Mouse (Mus musculus) embryo, embryonic 9.5 days (tissue): ENCODE data around the gene Cnnm1.

Source experiments
- DNase-seq: peaks from one replicate; pipeline ENCODE4 v3.0.0-alpha.2; 2017; ENCODE audit errors: extremely low spot score

Gene Cnnm1

DNA sequence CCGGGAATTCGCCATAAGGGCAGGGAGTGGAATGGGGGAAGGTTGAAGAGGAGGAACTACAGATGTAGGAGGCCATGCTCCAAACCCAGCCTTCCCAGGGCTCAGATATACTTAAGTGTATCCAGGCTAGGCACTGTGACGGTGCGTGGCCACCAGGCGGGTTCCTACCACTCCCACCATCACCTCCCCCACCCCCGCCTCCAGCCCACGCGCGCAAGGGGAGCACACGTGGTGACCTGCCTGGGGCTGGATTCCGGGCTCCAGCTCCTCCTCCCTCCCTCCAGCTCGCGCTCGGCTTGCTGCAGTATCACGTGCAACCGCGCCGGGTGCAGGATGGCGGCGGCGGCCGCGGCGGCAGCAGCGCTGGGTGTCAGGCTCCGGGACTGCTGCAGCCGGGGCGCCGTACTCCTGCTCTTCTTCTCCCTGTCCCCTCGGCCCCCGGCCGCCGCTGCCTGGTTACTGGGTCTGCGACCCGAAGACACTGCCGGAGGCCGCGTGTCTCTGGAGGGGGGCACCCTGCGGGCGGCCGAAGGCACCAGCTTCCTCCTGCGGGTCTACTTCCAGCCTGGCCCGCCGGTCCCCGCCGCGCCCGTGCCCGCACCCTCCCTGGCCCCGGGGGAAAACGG, at the start of gene Cnnm1:
TSS of gene Cnnm1 (plus strand) at position 325 of the 626 bp plus-strand sequence.
- DNase-seq = peak; percentile 78

DNA sequence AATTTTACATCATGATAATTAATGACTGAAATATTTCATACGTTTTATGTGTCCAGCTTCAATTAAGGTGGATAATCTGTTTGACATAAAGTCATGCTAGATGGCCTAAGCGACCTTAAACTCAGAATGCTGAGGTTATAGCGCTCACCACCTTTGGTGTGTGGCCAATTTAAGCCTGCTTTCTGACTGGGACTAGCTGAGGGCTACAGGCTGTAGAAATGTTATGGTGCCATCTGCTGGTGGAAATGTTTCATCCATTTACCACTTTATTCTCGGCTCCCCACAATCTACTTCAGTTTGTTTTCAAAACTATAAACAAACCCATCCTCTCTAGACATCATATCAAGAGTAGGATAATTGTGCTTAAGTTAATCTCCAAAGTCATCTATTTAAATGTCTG, 43.9 kb upstream of the Cnnm1 start:
- peak; percentile 55 for DNase-seq

DNA sequence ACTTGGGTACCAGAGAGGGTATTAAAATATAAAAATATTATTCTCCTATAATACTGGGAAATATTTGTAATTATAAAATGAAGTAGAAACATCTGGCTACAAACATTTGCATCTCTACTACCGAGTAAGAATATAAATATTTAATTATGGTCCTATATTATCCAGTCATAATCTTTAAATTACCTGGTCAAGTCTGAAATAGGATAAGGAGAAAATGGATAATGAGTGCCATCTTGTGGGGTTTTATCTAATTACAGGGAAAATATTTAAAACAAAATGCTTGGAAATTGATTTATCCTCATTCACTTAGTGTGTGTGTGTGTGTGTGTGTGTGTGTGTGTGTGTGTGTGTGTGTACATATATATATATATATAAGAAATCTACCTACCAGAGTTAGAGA, 33.1 kb upstream of the Cnnm1 start:
- no peak for DNase-seq

GRCm38 (mm10) chr19:43415565-43415964, 24.7 kb upstream of the Cnnm1 start:
- no peak for DNase-seq

GRCm38 (mm10) chr19:43420506-43420905, 19.7 kb upstream of the Cnnm1 start:
- DNase-seq = no peak

GRCm38 (mm10) chr19:43424082-43424481, 16.2 kb upstream of the Cnnm1 start:
- no peak for DNase-seq

GRCm38 (mm10) chr19:43427446-43428224, 12.6 kb upstream of the Cnnm1 start:
- DNase-seq = no peak

- DNase-seq = no peak
These were observed 990 bp upstream of the Cnnm1 start for GRCm38 (mm10) chr19:43439246-43439645.

DNA sequence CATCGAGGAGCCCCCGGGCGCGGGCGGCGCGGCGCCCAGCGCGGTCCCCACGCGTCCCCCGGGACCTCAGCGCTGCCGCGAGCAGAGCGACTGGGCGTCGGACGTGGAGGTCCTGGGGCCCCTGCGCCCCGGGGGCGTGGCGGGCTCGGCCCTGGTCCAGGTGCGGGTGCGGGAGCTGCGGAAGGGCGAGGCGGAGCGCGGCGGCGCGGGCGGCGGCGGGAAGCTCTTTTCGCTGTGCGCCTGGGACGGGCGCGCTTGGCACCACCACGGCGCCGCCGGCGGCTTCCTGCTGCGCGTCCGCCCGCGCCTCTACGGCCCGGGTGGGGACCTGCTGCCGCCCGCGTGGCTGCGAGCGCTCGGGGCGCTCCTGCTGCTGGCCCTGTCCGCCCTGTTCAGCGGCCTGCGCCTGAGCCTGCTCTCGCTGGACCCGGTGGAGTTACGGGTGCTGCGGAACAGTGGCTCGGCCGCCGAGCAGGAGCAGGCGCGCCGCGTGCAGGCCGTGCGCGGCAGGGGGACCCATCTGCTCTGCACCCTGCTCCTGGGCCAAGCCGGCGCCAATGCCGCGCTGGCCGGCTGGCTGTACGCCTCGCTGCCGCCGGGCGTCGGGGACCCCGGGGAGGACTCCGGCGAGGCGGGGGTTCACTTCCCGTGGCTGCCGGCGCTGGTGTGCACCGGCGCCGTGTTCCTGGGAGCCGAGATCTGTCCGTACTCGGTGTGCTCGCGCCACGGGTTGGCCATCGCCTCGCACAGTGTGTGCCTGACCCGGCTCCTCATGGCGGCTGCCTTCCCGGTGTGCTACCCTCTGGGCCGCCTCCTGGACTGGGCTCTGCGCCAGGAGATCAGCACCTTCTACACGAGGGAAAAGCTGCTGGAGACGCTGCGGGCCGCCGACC, 778 bp downstream of the Cnnm1 start:
- DNase-seq = peak; percentile 59

GRCm38 (mm10) chr19:43441661-43441990, 1.4 kb downstream of the Cnnm1 start:
- no peak for DNase-seq

DNA sequence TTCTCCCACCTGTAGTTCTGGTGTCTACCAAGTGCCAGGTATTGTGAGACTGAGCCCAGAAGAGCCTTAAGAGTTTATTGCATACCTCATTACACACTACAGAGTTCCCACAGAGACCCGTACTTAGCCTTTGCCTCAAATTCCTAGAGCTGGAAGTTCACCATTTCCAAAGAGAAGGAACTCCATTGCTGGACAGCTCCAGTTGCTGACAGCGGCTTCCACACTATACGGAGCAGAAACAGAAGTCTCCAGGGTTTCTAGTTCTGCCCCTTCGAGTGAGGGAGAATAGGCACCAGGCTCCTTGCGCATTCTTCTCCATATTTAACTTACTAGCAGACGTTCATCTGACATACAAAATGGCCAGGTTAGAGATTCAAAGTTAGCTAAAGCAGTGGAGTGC, 2.0 kb downstream of the Cnnm1 start:
- peak; percentile 33 for DNase-seq

- DNase-seq = no peak
These were observed 2.7 kb downstream of the Cnnm1 start for GRCm38 (mm10) chr19:43442906-43443305.

DNA sequence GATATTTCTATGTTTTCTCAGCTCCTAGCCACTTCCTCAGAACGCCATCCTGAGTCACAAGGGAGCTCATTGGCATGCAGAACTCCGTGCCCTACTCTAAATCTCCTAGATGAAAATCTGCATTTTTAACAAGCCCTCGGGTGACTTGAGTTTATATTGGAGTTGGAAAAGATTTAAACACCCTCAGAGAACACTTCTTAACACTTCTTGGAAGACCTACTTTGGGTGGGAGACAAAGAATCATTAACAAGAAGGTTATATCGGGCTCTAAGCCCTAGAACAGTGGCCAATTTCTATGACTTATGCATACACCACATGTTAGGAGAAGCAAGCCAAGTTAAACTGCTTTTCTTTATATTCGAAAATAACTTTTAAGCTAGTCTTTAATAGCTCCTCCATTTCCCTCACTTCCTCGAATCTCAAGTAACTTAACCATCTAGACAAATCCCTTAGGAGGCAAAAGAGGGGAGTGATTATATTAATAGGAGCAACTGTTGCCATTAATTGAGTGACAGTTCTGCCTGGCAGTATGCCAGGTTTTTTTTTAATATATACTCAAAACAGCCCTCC, 4.5 kb downstream of the Cnnm1 start:
- DNase-seq = no peak

DNA sequence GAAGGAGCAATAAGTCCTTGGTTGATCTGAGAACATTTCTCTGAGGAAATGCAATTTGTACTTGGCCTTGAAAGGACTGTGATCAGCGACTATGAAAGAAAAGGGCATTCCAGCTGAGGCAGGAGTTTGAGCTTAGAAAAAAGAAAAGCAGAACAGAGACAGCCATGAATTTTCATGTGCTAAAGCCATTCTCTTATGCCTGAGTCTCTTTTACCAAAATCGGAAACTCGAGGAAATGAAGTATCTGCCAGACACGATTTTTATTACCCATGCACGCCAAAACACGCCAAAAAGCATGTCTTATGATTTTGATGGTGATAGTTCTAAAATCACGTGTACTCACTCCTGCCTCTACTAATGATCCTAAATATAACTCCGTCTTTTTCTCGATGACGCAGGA, 11.3 kb downstream of the Cnnm1 start:
- no peak for DNase-seq

- DNase-seq = no peak
These were observed 11.9 kb downstream of the Cnnm1 start for GRCm38 (mm10) chr19:43452176-43452575.

DNA sequence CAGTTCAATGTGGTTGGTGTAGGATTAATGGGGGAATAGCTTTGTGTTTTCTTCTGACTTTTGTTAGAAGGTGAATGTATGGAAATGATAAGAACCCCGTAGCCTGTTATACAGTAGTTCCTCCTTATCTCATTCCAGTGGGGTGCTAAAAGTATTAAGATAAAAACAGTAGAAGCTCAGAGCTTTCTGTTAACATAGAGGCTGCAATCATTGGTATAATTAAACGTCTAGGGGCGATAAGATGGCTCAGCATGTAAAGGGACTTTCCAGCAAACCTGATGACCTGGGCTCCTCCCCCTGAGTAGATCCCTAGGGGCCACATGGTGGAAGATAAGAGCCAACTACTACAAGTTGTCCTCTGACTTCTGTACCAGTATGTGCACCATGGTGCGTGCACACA, 12.8 kb downstream of the Cnnm1 start:
- no peak for DNase-seq

- no peak for DNase-seq
These were observed 19.7 kb downstream of the Cnnm1 start for GRCm38 (mm10) chr19:43459948-43460347.

GRCm38 (mm10) chr19:43460481-43460880, 20.2 kb downstream of the Cnnm1 start:
- DNase-seq = no peak

DNA sequence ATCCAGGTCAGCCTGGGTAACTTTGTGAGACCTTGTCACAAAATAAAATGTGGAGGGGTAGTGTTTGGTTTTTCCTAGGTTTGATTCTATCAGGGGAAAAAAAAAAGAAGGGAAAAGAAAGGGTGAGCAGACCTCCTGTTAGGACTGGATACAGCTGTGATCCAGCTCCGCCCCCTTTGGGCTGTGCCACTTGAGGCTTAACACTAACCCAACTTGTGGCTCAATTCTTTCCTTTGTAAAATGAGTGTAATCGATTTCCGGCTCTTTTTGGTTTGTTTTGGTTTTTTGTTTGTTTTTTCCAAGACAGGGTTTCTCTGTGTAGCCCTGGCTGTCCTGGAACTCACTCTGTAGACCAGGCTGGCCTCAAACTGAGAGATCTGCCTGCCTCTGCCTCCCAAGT, 21.9 kb downstream of the Cnnm1 start:
- DNase-seq = no peak

DNA sequence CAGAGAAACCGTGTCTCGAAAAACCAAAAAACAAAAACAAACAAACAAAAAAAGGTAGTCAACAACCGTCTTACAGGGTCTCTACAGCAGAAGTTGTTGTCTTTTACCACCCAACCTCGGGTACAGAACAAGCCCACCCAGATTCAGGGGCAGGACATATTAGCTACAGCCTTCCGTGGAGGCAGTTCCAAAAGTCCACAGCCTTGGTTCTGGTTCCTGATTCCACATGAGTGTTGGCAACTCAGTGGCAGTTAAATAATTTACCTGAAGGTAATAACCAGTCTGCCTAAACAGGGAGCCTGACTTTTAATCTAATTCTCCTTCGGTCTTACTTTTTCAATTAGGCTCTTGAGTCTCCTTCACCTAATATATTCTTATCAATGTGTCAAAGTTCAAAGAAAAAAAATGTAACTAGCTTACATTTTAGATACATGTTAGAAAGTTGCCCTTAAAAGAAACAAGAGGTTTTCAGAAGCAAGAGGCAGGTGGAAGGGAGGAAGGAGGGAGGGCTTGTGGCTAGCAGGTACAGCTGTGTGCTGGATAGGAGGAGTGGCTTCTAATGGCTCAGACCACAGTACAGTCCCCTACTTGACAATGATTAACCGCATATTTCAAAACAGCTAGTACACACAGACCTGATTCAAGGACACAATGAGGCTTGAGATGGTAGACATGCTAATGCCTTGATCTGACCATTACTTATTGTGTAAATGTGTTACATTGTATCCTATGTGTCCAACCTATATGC, 23.5 kb downstream of the Cnnm1 start:
- no peak for DNase-seq

- no peak for DNase-seq
These were observed 24.1 kb downstream of the Cnnm1 start for GRCm38 (mm10) chr19:43464294-43464687.

DNA sequence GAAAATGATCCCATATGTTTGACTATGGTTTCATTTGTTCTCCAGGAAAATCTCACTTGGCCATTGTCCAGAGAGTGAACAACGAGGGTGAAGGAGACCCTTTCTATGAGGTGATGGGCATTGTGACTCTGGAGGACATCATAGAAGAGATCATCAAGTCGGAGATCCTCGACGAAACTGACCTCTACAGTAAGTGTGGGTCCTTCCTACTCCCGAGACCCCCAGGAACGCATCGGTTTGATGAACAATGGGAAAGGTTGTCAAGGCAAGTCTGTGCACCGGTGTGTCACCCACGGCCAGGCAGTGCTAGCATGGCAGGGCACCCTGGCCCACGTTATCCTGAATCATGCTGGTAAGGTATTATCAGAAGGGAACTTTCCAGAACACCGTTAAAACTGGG, 24.8 kb downstream of the Cnnm1 start:
- DNase-seq = no peak
